Mouse (Mus musculus) cerebellum, adult 11-12 months (tissue): Measurements from ENCODE around the gene Lasp1.
"Not testable (repeated sequence)": the region's sequence is repeated elsewhere in the genome, so short reads cannot be mapped to it uniquely, and the experiment has no call there.

Experiments
- DNase-seq: peaks from one replicate; pipeline ENCODE4 v3.0.0; 2022

The Lasp1 gene

DNA sequence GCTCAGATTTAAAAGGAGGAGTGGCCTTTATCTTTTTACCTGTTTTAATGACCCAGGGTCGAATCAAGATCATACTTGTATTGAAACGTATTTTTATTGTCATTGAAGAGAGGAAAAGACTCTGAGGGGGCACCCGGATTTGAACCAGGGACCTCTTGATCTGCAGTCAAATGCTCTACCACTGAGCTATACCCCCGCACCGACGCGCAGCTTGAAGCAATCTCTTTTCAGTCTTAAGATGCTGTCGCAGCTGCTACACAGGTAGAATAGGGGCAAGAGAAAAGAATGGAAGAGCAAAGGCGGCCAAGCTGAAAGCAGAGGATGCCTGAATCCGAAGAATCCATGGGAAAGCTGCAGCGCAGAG lies at the start of gene Lasp1:
Gene Lasp1, plus strand, starts transcription at position 219 of the 364 bp plus-strand sequence.
- peak; percentile 91 for DNase-seq

DNA sequence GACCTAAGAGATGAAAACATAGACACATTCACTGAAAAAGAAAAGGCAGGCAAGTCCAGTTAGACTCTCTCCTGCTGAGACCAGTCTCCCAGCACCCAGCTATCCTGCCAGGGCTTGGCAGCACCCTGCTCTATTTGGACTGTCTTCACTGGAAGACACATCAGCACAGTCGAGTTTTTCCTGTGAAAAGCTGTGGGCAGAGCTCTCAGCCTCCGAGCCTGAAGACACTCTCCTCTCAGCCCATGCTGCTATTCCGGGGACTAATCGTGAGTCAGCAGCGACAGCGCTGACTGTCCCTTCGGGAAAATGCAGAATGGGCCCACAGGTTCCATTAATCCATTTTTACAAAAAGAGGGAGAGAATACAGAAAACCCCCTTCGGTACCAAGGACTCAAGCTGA lies 45.5 kb upstream of the Lasp1 start:
- no peak for DNase-seq

DNA sequence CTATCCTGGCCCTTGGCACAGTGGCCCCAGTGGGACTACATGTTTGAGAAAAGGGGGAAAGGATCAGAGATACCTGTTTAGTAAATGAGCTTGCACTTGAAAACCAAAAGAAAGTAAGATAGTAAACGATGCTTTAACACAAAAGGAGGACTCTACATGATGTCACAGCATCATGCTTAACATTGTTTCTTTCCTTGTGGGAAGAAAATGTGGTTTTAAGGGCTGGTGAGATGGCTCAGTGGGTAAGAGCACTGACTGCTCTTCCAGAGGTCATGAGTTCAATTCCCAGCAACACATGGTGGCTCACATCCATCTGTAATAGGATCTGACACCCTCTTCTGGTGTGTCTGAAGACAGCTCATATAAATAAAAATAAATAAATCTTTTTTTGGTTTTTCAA lies 40.7 kb upstream of the Lasp1 start:
- no peak for DNase-seq

DNA sequence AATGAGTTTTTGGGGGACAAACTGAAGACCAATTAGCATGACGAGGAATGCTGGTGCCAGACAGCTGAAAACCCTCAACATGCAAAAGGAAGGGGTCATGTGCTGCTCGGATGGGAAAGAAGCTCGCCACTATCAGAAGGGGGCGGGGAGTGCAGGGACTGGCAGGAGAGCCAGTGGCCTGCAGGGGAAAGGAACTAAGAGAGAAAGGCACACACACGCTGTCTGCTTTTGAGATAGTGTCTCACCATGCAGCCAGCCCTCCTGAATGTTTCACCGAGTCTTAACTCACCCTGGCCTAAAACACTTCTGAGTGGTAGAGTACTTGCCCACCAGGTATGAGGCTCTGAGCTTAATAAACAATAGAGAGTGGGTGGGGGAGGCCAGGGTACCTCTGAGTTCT lies 39.9 kb upstream of the Lasp1 start:
- no peak for DNase-seq

- DNase-seq = no peak
These were observed 37.2 kb upstream of the Lasp1 start for GRCm38 (mm10) chr11:97761638-97762037.

- DNase-seq = peak; percentile 94
These were observed 32.5 kb upstream of the Lasp1 start, which contains the start of gene Cwc25 for GRCm38 (mm10) chr11:97766154-97766881. Gene Cwc25 (minus strand): TSS chr11:97766556.

DNA sequence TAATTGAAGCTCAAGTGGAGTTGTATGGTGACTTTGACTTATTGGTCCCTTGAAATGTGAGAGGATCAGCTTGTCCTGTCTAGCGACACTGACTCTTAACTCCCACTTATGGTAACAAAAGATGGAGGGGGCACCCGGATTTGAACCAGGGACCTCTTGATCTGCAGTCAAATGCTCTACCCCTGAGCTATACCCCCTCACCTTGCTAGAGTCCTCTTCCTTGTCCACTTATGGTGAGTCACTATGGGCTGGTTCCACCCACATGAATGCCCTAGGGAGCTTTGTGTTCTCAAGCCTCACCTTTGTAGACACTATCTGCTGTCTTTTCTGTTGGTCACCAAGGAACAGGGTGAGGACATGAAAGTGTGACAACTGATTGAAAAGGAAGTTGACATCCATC lies 29.1 kb upstream of the Lasp1 start:
- no peak for DNase-seq

GRCm38 (mm10) chr11:97771410-97771809 lies 27.4 kb upstream of the Lasp1 start:
- DNase-seq = no peak

DNA sequence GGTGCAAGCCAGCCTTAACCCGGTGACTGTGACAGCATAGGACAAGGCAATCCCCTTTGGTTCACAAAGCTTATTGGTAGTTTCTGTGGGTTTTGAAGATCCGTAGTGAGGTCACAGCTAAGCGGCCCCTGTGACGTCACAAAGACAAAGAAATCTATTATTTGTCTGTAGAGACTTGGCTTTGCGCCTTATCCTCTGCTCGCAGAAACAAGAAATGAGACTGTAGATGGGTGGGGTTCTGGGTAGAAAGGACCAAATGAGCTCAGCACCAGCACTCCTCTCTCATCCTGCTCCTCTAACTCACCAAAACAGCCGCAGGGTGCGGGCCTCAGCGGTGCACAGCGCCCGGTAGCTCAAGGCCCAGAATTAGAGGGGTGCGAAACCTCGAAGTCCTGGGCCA lies 23.6 kb upstream of the Lasp1 start:
- DNase-seq = no peak

DNA sequence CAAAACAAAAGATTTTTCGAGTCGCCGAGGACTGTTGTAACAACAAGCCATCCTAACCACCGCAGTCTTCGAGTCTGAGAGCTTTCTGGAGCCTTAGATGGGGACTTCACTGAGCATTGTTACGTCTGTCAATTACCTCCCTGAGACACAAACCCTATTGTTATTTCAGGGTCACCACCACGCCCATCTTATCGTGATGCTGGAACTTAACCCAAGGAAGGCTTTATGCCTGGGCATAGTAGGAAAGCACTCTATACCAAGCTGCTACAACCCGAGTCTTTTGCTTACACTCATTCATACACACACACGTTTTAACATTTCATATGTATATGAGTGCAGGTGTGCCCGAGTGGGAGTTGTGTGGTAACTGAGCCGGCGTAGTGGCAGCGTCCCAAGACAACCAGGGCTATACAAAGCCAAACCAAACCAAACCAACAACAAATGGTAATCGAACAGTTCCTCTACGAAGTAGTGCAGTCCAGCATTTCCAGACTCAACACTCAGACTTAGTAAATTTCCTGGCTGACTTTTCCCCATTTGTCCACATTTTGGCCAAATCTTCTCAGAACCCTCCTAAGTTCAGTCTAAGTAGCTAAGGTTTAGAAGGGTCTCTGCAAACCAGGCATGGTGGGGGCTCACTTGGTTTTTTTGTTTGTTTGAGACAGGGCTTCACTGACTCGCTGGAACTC lies 22.8 kb upstream of the Lasp1 start, which contains the start of gene 1700001P01Rik:
Gene 1700001P01Rik, minus strand, starts transcription at position 111 of the 689 bp plus-strand sequence.
- no peak for DNase-seq

- no peak for DNase-seq
These were observed 22.2 kb upstream of the Lasp1 start for GRCm38 (mm10) chr11:97776497-97777128.

- DNase-seq = no peak
These were observed 21.7 kb upstream of the Lasp1 start for GRCm38 (mm10) chr11:97777129-97777529.

GRCm38 (mm10) chr11:97778918-97779317 lies 19.9 kb upstream of the Lasp1 start:
- no peak for DNase-seq

- no peak for DNase-seq
These were observed 18.7 kb upstream of the Lasp1 start for GRCm38 (mm10) chr11:97779968-97780701.

- DNase-seq = no peak
These were observed 17.3 kb upstream of the Lasp1 start for GRCm38 (mm10) chr11:97781478-97781831.

- peak; percentile 98 for DNase-seq
These were observed 16.8 kb upstream of the Lasp1 start, which contains the start of gene Rpl23 for GRCm38 (mm10) chr11:97781832-97782563. Gene Rpl23 (minus strand): TSS chr11:97782437.

GRCm38 (mm10) chr11:97782564-97782895 lies 16.3 kb upstream of the Lasp1 start:
- DNase-seq = no peak

DNA sequence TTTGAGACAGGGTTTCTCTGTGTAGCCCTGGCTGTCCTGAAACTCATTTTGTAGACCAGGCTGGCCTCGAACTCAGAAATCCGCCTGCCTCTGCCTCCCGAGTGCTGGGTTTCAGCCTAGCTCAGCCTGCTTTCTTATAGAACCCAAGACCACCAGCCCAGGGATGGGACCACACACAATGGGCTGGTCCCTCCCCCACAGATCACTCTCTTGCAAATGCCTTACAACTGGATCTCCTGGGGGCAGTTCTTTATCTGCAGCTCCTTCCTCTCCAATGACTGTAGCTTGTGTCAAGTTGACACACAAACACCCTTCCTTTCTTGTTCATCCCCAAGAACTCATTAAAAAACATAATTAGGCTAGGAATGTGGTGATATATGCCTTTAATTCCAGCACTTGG lies 10.8 kb upstream of the Lasp1 start:
- DNase-seq = no peak

DNA sequence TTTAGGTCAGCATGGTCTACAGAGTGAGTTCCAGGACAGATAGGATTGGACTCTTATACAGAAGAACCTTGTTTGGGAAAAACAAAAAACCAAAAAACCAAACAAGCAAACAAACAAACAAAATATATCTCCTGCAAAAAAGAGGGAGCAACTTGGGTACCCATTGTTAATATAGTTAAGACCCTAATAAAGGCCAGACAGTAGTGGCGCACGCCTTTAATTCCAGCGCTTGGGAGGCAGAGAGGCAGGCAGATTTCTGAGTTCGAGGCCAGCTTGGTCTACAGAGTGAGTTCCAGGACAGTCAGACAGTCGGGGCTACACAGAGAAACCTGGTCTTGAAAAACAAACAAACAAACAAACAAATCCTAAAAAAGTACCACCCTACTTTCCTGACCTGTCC lies 9.1 kb upstream of the Lasp1 start:
- no peak for DNase-seq

DNA sequence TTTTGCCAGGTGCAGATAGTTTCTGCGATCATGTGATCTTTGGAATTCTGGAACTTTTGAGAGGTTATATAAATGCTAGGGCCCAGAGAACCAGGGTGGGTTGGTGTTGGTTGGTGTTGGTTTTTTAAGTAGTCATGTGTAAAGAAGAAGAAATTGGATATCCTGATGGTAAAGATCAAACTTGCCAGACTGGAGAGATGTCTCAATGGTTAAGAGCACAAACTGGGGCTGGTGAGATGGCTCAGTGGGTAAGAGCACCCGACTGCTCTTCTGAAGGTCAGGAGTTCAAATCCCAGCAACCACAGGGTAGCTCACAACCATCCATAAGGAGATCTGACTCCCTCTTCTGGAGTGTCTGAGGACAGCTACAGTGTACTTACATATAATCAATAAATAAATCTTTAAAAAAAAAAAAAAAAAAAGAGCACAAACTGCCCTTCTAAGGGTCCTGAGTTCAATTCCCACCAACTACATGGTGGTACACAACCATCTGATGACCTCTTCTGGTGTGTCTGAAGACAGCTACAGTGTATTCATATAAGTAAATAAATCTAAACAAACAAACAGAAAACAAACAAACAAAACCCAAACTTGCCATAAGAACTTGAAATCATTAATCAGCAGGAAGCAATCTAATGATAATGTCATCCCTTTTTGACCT lies 7.9 kb upstream of the Lasp1 start:
- DNase-seq = not testable (repeated sequence)

DNA sequence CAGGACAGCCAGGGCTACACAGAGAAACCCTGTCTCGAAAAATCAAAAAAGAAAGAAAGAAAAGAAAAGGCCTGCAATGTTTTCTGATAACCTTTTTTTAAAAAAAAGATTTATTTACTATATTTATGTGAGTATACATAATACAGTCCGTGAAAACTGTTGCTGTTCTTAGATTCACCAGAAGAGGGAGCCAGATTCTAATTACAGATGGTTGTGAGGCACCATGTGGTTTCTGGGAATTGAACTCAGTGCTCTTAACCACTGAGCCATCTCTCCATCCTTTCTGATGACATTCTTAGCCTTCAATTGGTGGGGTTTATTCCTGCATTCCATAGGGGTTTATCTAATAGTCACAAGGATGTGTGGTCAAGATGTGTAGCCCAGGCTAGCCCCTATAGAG lies 5.6 kb upstream of the Lasp1 start:
- no peak for DNase-seq

DNA sequence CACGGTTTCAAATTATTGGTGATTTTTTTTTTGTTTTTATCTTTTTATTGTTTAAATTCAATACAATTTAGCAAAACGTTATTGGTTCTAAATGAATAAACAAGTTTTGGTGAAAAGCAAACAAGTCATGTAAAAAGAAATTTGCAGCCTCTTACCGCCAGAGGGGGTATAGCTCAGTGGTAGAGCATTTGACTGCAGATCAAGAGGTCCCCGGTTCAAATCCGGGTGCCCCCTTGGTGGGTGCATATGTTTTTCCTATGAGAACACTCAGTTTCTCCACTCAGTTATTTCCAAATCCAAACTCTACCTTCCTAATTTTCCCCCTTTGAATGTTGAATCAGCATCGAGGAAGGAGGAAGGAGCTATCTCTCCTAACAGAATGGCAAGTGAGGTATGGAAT lies 1.9 kb upstream of the Lasp1 start:
- DNase-seq = peak; percentile 74
